Mouse (Mus musculus): ENCODE results near the gene Slc22a27.

GRCm38 (mm10) chr19:7829851-7830250, 136.0 kb downstream of the Slc22a27 start:
- TF ChIP-seq CTCF (conservative IDR thresholded peaks at IDR 0.05 in 1 of 2, IDR thresholded peaks at IDR 0.05 in 1 of 2; ENCODE audit: low read depth in 2 of 2, low read length in 2 of 2) (no peak), SMC3 (IDR thresholded peaks at IDR 0.05; ENCODE audit: low read depth, low read length) (no peak), POLR2A (IDR thresholded peaks at IDR 0.05; ENCODE audit: low read depth, low read length) (no peak), NRF1 (IDR thresholded peaks at IDR 0.05; ENCODE audit: low read depth, low read length) (no peak), MAFK (IDR thresholded peaks at IDR 0.05; ENCODE audit: insufficient replicate concordance, low read length) (no peak), MAX (IDR thresholded peaks at IDR 0.05; ENCODE audit: low read length) (no peak), RAD21 (IDR thresholded peaks at IDR 0.05; ENCODE audit: low read depth, low read length) (no peak), ZKSCAN1 (IDR thresholded peaks at IDR 0.05; ENCODE audit: borderline replicate concordance, low read depth, low read length) (no peak), BHLHE40 (IDR thresholded peaks at IDR 0.05; ENCODE audit: low read depth, low read length) (no peak), HCFC1 (IDR thresholded peaks at IDR 0.05; ENCODE audit: low read depth, low read length) (no peak)
